Mouse (Mus musculus) thymus, adult 2 months (tissue): Measurements from ENCODE around the gene Nxph1. TPM values are rescaled to one million over a fixed set of nuclear protein-coding genes. Genes with fewer than 3 reads are reported as not detected.

Source experiments
- DNase-seq: peaks from one replicate; pipeline ENCODE4 v3.0.0; 2021
- H3K27ac ChIP-seq: fragments of 200-500 bp; 2 replicates; pipeline ENCODE4 v1.5.1; 2012; ENCODE audit warnings: low read length, control low read depth; ENCODE audit not compliant: control insufficient read depth, insufficient read depth
- H3K27me3 ChIP-seq: fragments of 200-500 bp; 2 replicates; pipeline ENCODE4 v1.6.1; 2012; ENCODE audit warnings: mild to moderate bottlenecking, low read length, moderate library complexity, mixed read lengths; ENCODE audit not compliant: control insufficient read depth, insufficient read depth
- H3K36me3 ChIP-seq: fragments of 200-500 bp; 2 replicates; pipeline ENCODE4 v1.6.1; 2012; ENCODE audit warnings: mild to moderate bottlenecking, low read length, moderate library complexity; ENCODE audit not compliant: control insufficient read depth, insufficient read depth
- H3K4me1 ChIP-seq: fragments of 200-500 bp; replicated peaks from 2 replicates; pipeline ENCODE4 v1.6.1; 2012; ENCODE audit warnings: low read length; ENCODE audit not compliant: control insufficient read depth, insufficient read depth
- H3K4me3 ChIP-seq: fragments of 200-500 bp; 2 replicates; pipeline ENCODE4 v1.5.1; 2012; ENCODE audit warnings: mild to moderate bottlenecking, low read length, control low read depth, moderate library complexity; ENCODE audit not compliant: control insufficient read depth, insufficient read depth
- CTCF ChIP-seq: fragments of 200-500 bp; IDR thresholded peaks from 2 replicates; pipeline ENCODE4 v1.5.1; 2012; ENCODE audit warnings: mild to moderate bottlenecking, control low read depth, low read length, moderate library complexity, borderline replicate concordance; ENCODE audit not compliant: control insufficient read depth, poor library complexity, insufficient read depth; ENCODE audit errors: extremely low read depth
- POLR2A ChIP-seq: fragments of 200-500 bp; IDR thresholded peaks from 2 replicates; pipeline ENCODE4 v1.6.1; 2012; ENCODE audit warnings: mild to moderate bottlenecking, low read length, control low read depth, moderate library complexity; ENCODE audit not compliant: control insufficient read depth, poor library complexity, insufficient read depth; ENCODE audit errors: extremely low read depth
- WGBS: fragments of 180-500 bp; shearing (Covaris S2); methylation state at CpG from one replicate; pipeline ENCODE4 v1.1.7; 2018; 5-methylcytosine and 5-hydroxymethylcytosine counted together
- polyA plus RNA-seq: library from polyadenylated mRNA; depleted of rRNA; stranded (reverse); fragments of >200 nt; gene quantifications from 2 replicates; pipeline ENCODE4 v1.2.3, GENCODE M21; 2012

Nxph1 gene
- polyA plus RNA-seq, 1 experiment: 0.11 TPM

GRCm38 (mm10) chr6:8951326-8951695 lies 3.1 kb downstream of the Nxph1 start:
- H3K36me3 ChIP-seq: no peaks in the 10 kb centered on the region
- no peak overlapping the region for H3K27ac ChIP-seq
- H3K4me1 ChIP-seq: 0 out of 2 replicates have a peak, but pooled peaks cover 4% of the 10 kb centered on the region
- DNase-seq: no peak
- 4% methylated on average over 24 of the region's 24 CpGs for WGBS
- H3K27me3 ChIP-seq: peaks cover 8% of the 10 kb centered on the region; the same call in 1 of the 2 replicates
- no peak overlapping the region for H3K4me3 ChIP-seq
- TF ChIP-seq CTCF (no peak), POLR2A (no peak)

- H3K4me1 ChIP-seq: 0 out of 2 replicates have a peak, but pooled peaks cover 4% of the 10 kb centered on the region
- no peak overlapping the region for H3K27ac ChIP-seq
- WGBS: 27% methylated on average over 15 of the region's 15 CpGs
- H3K27me3 ChIP-seq: peaks cover 8% of the 10 kb centered on the region; the same call in 1 of the 2 replicates
- H3K4me3 ChIP-seq: no peak overlapping the region
- H3K36me3 ChIP-seq: no peaks in the 10 kb centered on the region
- no peak for DNase-seq
- TF ChIP-seq POLR2A (no peak), CTCF (no peak)
Observed at GRCm38 (mm10) chr6:8951884-8952590, 3.8 kb downstream of the Nxph1 start.

GRCm38 (mm10) chr6:8955817-8956529 lies 7.7 kb downstream of the Nxph1 start:
- DNase-seq: no peak
- Histone ChIP-seq H3K27ac (no peak overlapping the region), H3K36me3 (no peaks in the 10 kb centered on the region), H3K4me1 (0 out of 2 replicates have a peak, but pooled peaks cover 3% of the 10 kb centered on the region), H3K27me3 (no peaks in the 10 kb centered on the region; the same call in 1 of the 2 replicates), H3K4me3 (no peak overlapping the region)
- TF ChIP-seq POLR2A (no peak), CTCF (no peak)
- WGBS: 10% methylated on average over 35 of the region's 35 CpGs

GRCm38 (mm10) chr6:8956743-8957528 lies 8.7 kb downstream of the Nxph1 start:
- no peaks in the 10 kb centered on the region for H3K36me3 ChIP-seq
- H3K4me3 ChIP-seq: no peak overlapping the region
- no peak for DNase-seq
- TF ChIP-seq POLR2A (no peak), CTCF (no peak)
- H3K4me1 ChIP-seq: no peaks in the 10 kb centered on the region
- H3K27ac ChIP-seq: no peak overlapping the region
- WGBS: 21% methylated on average over 25 of the region's 25 CpGs
- no peaks in the 10 kb centered on the region; the same call in 1 of the 2 replicates for H3K27me3 ChIP-seq

- H3K36me3 ChIP-seq: no peaks in the 10 kb centered on the region
- no peak overlapping the region for H3K27ac ChIP-seq
- TF ChIP-seq CTCF (no peak), POLR2A (no peak)
- no peaks in the 10 kb centered on the region for H3K4me1 ChIP-seq
- WGBS: 2% methylated on average over 15 of the region's 15 CpGs
- DNase-seq: no peak
- no peaks in the 10 kb centered on the region; the same call in 1 of the 2 replicates for H3K27me3 ChIP-seq
- H3K4me3 ChIP-seq: no peak overlapping the region
Observed at GRCm38 (mm10) chr6:8957529-8957887, 9.3 kb downstream of the Nxph1 start.
